Mouse (Mus musculus): ENCODE results near the gene Lyrm1.

DNA sequence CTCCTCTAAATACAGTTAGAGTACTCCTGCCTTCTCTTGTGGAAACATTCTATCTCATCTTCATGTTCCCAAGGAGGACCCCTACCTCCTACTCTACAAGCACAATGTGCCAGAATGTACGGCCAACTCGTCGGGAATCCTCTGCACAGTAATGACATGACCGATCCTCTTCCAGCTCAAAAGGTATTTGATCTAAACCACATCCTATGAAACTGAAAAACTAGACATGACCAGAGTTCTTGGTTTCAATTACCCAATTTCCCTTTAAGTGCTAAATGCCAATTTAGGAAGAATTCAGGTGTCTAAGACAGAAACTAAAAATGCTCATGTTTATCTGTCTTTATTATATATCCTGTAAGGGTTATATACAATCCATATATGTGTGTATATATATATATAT, 23.5 kb upstream of the Lyrm1 start:
- TF ChIP-seq CTCF (IDR thresholded peaks at IDR 0.05; ENCODE audit: low read depth) (no peak), EP300 (IDR thresholded peaks at IDR 0.05; ENCODE audit: low read depth) (no peak)
